Mouse (Mus musculus): ENCODE results near the gene Gm10670.
"Not testable (repeated sequence)": the region's sequence is repeated elsewhere in the genome, so short reads cannot be mapped to it uniquely, and the experiment has no call there.

Gene Gm10670

GRCm38 (mm10) chr7:20474825-20475224 is at the start of gene Gm10670:
Gene Gm10670, minus strand, starts transcription at chr7:20474925.
- not testable (repeated sequence) for DNase-seq (ENCODE audit: low spot score in 2 of 2)

- not testable (repeated sequence) for DNase-seq (ENCODE audit: low spot score in 2 of 2)
Observed at GRCm38 (mm10) chr7:20510434-20510833, 35.7 kb upstream of the Gm10670 start, which contains the start of gene Vmn1r103. Gene Vmn1r103, minus strand, starts transcription at chr7:20510534.

GRCm38 (mm10) chr7:20442493-20442892 is 32.2 kb downstream of the Gm10670 start, which contains the start of gene Vmn1r101:
Gene Vmn1r101, minus strand, starts transcription at chr7:20442593.
- DNase-seq (ENCODE audit: low spot score in 2 of 2) = not testable (repeated sequence)

All from urinary bladder, postnatal 36 days (tissue).